Mouse (Mus musculus) midbrain, embryonic 16.5 days (tissue): ENCODE results near the gene Scn1b. TPM values are rescaled to one million over a fixed set of nuclear protein-coding genes. Genes with fewer than 3 reads are reported as not detected.

ENCODE experiments used
- ATAC-seq: fragments of 200-750 bp; cut with Nextera tagmentation; 2 replicates; pipeline ENCODE4 v1.8.0; 2017; ENCODE audit warnings: moderate TSS enrichment
- H3K27ac ChIP-seq: fragments of 300-500 bp; sonication (generic); 2 replicates; pipeline ENCODE4 v1.5.1; 2014; ENCODE audit warnings: mild to moderate bottlenecking, low read length, mixed read lengths
- H3K27me3 ChIP-seq: fragments of 300-500 bp; sonication (generic); 2 replicates; pipeline ENCODE4 v1.6.1; 2014; ENCODE audit warnings: low read depth, low read length, mixed read lengths; ENCODE audit not compliant: control insufficient read depth, insufficient read depth
- H3K36me3 ChIP-seq: fragments of 300-500 bp; sonication (generic); 2 replicates; pipeline ENCODE4 v1.6.1; 2014; ENCODE audit warnings: mild to moderate bottlenecking, low read length, moderate library complexity, mixed read lengths; ENCODE audit not compliant: control insufficient read depth, insufficient read depth
- H3K4me1 ChIP-seq: fragments of 300-500 bp; sonication (generic); 2 replicates; pipeline ENCODE4 v1.6.1; 2014; ENCODE audit warnings: mild to moderate bottlenecking, low read length, mixed read lengths; ENCODE audit not compliant: control insufficient read depth, insufficient read depth
- H3K4me2 ChIP-seq: fragments of 300-500 bp; sonication (generic); 2 replicates; pipeline ENCODE4 v1.6.1; 2014; ENCODE audit warnings: mild to moderate bottlenecking, low read length, mixed read lengths
- H3K4me3 ChIP-seq: fragments of 300-500 bp; sonication (generic); 2 replicates; pipeline ENCODE4 v1.5.1; 2014; ENCODE audit warnings: low read depth, mild to moderate bottlenecking, low read length, moderate library complexity, mixed read lengths
- H3K9ac ChIP-seq: fragments of 300-500 bp; sonication (generic); 2 replicates; pipeline ENCODE4 v1.6.1; 2014; ENCODE audit warnings: low read depth, low read length, mixed read lengths
- H3K9me3 ChIP-seq: fragments of 300-500 bp; sonication (generic); replicated peaks from 2 replicates; pipeline ENCODE4 v1.6.1; 2014; ENCODE audit warnings: mild to moderate bottlenecking, low read length, mixed read lengths; ENCODE audit not compliant: control insufficient read depth, poor library complexity, severe bottlenecking
- WGBS: fragments of 180-500 bp; shearing (Covaris S2); extraction: QIAGEN DNeasy Blood & Tissue Kit; methylation state at CpG from one replicate; pipeline ENCODE4 v1.1.7; 2014; 5-methylcytosine and 5-hydroxymethylcytosine counted together
- polyA plus RNA-seq: library from polyadenylated mRNA; unstranded; fragments of >200 nt; fragmentation: Nextera tagmentation; extraction: Ambion mirVana; gene quantifications from 2 replicates; pipeline ENCODE4 v1.2.1, GENCODE M21; 2015

Gene Scn1b
- polyA plus RNA-seq, 1 experiment from 2014 or later, result 12.2 TPM

GRCm38 (mm10) chr7:31162324-31162723 lies 35.5 kb upstream of the Scn1b start:
- H3K36me3 ChIP-seq, result no peaks in the 10 kb centered on the region
- H3K4me3 ChIP-seq, result no peak overlapping the region
- 70% methylated on average over 11 of the region's 11 CpGs for WGBS
- ATAC-seq, result no peak
- no peaks in the 10 kb centered on the region for H3K4me1 ChIP-seq
- H3K27ac ChIP-seq, result no peak overlapping the region
- H3K9me3 ChIP-seq, result no peaks in the 10 kb centered on the region
- no peak overlapping the region for H3K4me2 ChIP-seq
- H3K27me3 ChIP-seq, result no peaks in the 10 kb centered on the region
- H3K9ac ChIP-seq, result no peak overlapping the region

GRCm38 (mm10) chr7:31161831-31162230 lies 35.0 kb upstream of the Scn1b start:
- 63% methylated on average over 3 of the region's 3 CpGs for WGBS

GRCm38 (mm10) chr7:31161246-31161645 lies 34.4 kb upstream of the Scn1b start:
- no peak overlapping the region for H3K27ac ChIP-seq
- no peaks in the 10 kb centered on the region for H3K36me3 ChIP-seq
- no peaks in the 10 kb centered on the region for H3K4me1 ChIP-seq
- no peak overlapping the region for H3K4me3 ChIP-seq
- H3K4me2 ChIP-seq, result no peak overlapping the region
- ATAC-seq, result no peak
- WGBS, result 84% methylated on average over 3 of the region's 3 CpGs
- H3K27me3 ChIP-seq, result no peaks in the 10 kb centered on the region
- H3K9ac ChIP-seq, result no peak overlapping the region
- H3K9me3 ChIP-seq, result no peaks in the 10 kb centered on the region

More at GRCm38 (mm10) chr7:31161831-31162230, 35.0 kb upstream of the Scn1b start:
- Histone ChIP-seq H3K9ac (no peak overlapping the region), H3K4me2 (no peak overlapping the region), H3K27me3 (no peaks in the 10 kb centered on the region), H3K36me3 (no peaks in the 10 kb centered on the region), H3K4me3 (no peak overlapping the region), H3K9me3 (no peaks in the 10 kb centered on the region), H3K27ac (no peak overlapping the region), H3K4me1 (no peaks in the 10 kb centered on the region)
- ATAC-seq, result no peak

GRCm38 (mm10) chr7:31160763-31161162 lies 34.0 kb upstream of the Scn1b start:
- Histone ChIP-seq H3K4me1 (no peaks in the 10 kb centered on the region), H3K36me3 (no peaks in the 10 kb centered on the region), H3K4me2 (no peak overlapping the region), H3K9me3 (no peaks in the 10 kb centered on the region), H3K9ac (no peak overlapping the region), H3K4me3 (no peak overlapping the region), H3K27me3 (no peaks in the 10 kb centered on the region), H3K27ac (no peak overlapping the region)
- no peak for ATAC-seq
- WGBS, result 95% methylated on average over 5 of the region's 5 CpGs

- ATAC-seq, result no peak
- Histone ChIP-seq H3K4me2 (no peak overlapping the region), H3K9ac (no peak overlapping the region), H3K27me3 (no peaks in the 10 kb centered on the region), H3K4me1 (peaks cover 10% of the 10 kb centered on the region), H3K4me3 (no peak overlapping the region), H3K36me3 (no peaks in the 10 kb centered on the region), H3K9me3 (no peaks in the 10 kb centered on the region), H3K27ac (no peak overlapping the region)
- WGBS, result 50% methylated on average over 19 of the region's 19 CpGs
Observed at GRCm38 (mm10) chr7:31156034-31156928, 29.5 kb upstream of the Scn1b start.

DNA sequence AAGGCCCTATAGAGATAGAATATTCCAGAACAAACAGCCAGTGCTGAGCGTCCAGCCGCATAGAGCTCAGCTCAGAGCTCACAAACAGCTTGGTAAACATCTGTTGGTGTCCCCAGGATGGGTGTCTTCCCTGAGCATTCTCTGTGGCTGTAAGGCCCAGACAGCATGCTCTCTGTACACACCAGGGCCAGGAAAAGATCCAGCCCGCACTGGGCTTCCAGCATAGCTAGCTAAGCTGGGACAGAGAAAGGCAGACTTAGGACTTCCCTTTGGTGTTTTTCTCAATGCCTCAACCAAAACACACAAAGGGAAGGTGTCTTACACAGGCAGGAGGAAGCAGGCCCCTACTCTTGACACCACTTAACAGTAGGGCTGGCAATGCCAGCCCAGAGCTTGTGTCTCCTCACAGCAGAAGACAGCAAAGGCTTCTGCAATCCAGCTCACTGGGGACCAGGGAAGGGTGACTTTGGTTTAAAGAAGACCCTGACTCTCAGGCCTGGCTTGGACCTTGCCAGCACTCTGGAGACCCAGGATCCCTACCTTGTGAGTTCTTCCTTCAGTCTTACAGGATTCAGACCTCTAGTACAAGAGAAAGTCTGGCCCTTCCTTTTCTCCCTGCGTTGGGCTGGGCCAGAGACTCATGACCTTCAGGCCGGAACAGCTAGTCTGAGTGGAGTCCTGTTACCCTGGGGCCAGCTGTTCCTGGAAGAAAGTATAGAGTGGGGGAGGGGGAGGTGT lies 28.7 kb upstream of the Scn1b start, which contains the start of gene Gramd1a:
Gene Gramd1a, minus strand, starts transcription at position 601 of the 738 bp plus-strand sequence.
- H3K27ac ChIP-seq, result no peak within 1 kb of the TSS
- no peaks in the 10 kb centered on the region for H3K36me3 ChIP-seq
- no peak within 1 kb of the TSS for H3K9ac ChIP-seq
- no peak within 1 kb of the TSS for H3K4me2 ChIP-seq
- no peak within 1 kb of the TSS for H3K4me3 ChIP-seq
- H3K4me1 ChIP-seq, result peaks cover 10% of the 10 kb centered on the region
- no peaks in the 10 kb centered on the region for H3K9me3 ChIP-seq
- WGBS, result 69% methylated on average over 5 of the region's 5 CpGs
- ATAC-seq, result no peak
- no peaks in the 10 kb centered on the region for H3K27me3 ChIP-seq

GRCm38 (mm10) chr7:31153536-31154320 lies 26.9 kb upstream of the Scn1b start:
- Histone ChIP-seq H3K4me2 (no peak overlapping the region), H3K4me1 (peaks cover 16% of the 10 kb centered on the region), H3K27me3 (no peaks in the 10 kb centered on the region), H3K9ac (no peak overlapping the region), H3K27ac (no peak overlapping the region), H3K4me3 (no peak overlapping the region), H3K36me3 (no peaks in the 10 kb centered on the region), H3K9me3 (no peaks in the 10 kb centered on the region)
- 92% methylated on average over 6 of the region's 6 CpGs for WGBS
- no peak for ATAC-seq

- peak; percentile 52 for ATAC-seq
- Histone ChIP-seq H3K4me3 (peak overlapping the region; percentile 74), H3K4me2 (peak overlapping the region; percentile 75), H3K36me3 (no peaks in the 10 kb centered on the region), H3K27ac (peak overlapping the region; percentile 99), H3K9me3 (no peaks in the 10 kb centered on the region), H3K4me1 (peaks cover 34% of the 10 kb centered on the region), H3K27me3 (no peaks in the 10 kb centered on the region), H3K9ac (peak overlapping the region; percentile 100)
- WGBS, result 16% methylated on average over 23 of the region's 23 CpGs
Observed at GRCm38 (mm10) chr7:31151301-31152241, 24.8 kb upstream of the Scn1b start.
